Mouse (Mus musculus): ENCODE data around the gene Gm21866. TPM values are rescaled to one million over a fixed set of nuclear protein-coding genes. Genes with fewer than 3 reads are reported as not detected.
"Not testable (repeated sequence)": the region's sequence is repeated elsewhere in the genome, so short reads cannot be mapped to it uniquely, and the experiment has no call there.

Gene Gm21866
- total RNA-seq (2022), result not detected

GRCm38 (mm10) chrY:13465479-13465878 lies at the start of gene Gm21866:
Gm21866 (minus strand) TSS chrY:13465579.
- not testable (repeated sequence) for DNase-seq

GRCm38 (mm10) chrY:13493726-13494125 lies 28.3 kb upstream of the Gm21866 start, which contains the start of gene Gm20773:
Gm20773 (plus strand) TSS chrY:13494026.
- not testable (repeated sequence) for DNase-seq

Other genes with a start within 250 kb of the Gm21866 start
- not detected for gene Gm21828, start 241.7 kb downstream of the Gm21866 start, total RNA-seq (2022)
- not detected for gene Gm21440, start 213.2 kb downstream of the Gm21866 start, total RNA-seq (2022)
- gene Gm21454, start 213.1 kb downstream of the Gm21866 start, total RNA-seq (2022), result not detected
- gene Gm21725, start 116.5 kb downstream of the Gm21866 start, total RNA-seq (2022), result not detected
- gene Gm20773, start 28.4 kb upstream of the Gm21866 start, total RNA-seq (2022), result not detected